Mouse (Mus musculus) splenic B cell, adult 2 months (primary cell): ENCODE measurements around the gene Prph.

Experiments
- DNase-seq: peaks from one replicate; pipeline ENCODE4 v3.0.0-alpha.2; 2011; ENCODE audit warnings: low read depth, low spot score
- H3K27me3 ChIP-seq: 2 replicates; pipeline ENCODE4 v1.6.1; 2012; ENCODE audit warnings: mild to moderate bottlenecking, low read length, moderate library complexity, mixed read lengths; ENCODE audit not compliant: control insufficient read depth, poor library complexity, insufficient read depth, severe bottlenecking
- H3K36me3 ChIP-seq: 2 replicates; pipeline ENCODE4 v1.6.1; 2012; ENCODE audit warnings: mild to moderate bottlenecking, low read length, moderate library complexity, mixed read lengths; ENCODE audit not compliant: control insufficient read depth, poor library complexity, insufficient read depth, severe bottlenecking

Prph gene

DNA sequence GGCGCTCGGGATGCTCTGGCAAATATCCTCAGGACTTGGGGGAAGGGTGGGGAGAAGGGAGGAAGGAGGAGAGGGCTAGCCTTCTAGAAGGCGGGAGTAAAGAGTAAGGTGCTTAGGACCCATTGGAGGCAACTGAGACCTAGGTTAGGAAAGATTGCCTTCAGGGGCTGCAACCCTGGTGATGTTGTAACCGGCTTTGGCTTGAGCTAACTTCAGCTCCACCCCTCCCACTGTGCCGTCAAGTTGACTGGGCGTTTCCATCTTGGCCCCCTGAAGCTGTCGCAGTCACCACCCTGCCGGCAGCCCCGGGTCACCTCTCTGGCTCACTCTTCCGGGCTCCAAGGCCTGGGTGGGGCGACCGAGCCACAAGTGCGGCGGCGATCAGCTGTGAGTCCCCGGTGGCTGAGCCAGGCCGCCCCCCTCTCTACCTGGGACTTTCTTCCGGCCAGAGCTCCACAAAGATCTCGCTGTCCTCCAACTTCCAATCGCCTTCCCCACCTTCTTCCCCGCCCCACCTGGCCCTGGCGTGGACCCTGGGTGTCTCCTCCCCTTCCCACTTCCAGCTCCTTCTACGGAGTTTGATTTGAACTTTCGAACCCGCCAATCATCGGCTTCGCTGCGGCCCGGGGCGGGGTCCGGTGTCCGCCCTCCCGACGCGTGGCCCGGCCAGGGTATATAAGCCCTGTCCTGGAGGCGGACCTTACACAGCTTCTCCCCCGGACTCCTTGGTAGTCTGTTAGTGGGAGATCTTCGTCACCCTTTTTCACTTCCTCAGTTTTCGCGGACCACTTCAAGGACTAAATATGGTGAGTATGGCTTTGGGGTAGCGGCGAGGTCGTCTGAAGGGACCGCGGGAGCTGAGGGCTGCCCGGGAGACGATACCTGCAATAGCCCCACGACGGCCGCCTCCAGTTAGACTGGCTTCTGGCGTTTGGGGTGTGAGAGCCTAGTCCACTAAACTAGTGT is 25.1 kb upstream of the Prph start, which contains the start of gene Tuba1c:
Gene Tuba1c, plus strand, starts transcription at position 273 of the 966 bp plus-strand sequence.
- DNase-seq, result peak; percentile 97
- H3K36me3 ChIP-seq, result peaks cover 2% of the 10 kb centered on the region
- no peaks in the 10 kb centered on the region for H3K27me3 ChIP-seq

DNA sequence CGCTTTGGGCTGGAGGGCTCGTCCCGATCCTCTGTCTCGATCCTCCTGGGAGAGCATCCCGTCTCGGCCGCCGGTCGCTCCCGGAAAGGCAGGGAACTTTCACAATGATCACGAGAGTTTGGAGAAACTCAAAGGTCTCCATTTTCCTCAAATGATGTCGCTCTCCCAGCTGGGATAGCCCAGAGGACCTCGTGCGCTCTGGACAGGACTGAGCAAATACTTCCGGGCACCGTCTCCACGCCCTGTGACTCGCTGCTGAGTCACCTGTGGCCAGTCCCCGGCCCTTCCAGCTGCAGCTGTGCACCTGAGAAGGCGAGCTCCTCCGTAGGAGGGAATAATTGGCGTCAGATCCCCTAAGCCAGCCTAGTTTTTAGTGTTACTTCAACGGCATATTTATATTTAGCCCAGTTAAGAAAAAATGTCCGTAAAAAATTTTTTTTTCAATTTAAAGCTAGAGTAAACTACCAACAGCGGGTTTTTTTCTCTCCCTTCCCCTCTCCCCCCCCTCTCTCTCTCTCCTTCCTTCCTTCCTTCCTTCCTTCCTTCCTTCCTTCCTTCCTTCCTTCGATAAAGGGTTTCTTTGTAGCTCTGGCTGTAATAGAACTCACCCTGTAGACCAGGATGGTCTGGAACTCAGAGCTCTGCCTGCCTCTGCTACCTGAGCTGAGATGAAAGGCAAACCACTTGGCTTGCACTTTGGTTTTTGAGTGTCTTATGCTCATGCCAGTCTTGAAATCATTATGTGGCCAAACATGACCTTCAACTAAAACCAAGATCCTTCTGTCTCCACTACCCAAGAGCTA is 24.2 kb upstream of the Prph start:
- peaks cover 6% of the 10 kb centered on the region for H3K36me3 ChIP-seq
- DNase-seq, result peak; percentile 51
- no peaks in the 10 kb centered on the region for H3K27me3 ChIP-seq

DNA sequence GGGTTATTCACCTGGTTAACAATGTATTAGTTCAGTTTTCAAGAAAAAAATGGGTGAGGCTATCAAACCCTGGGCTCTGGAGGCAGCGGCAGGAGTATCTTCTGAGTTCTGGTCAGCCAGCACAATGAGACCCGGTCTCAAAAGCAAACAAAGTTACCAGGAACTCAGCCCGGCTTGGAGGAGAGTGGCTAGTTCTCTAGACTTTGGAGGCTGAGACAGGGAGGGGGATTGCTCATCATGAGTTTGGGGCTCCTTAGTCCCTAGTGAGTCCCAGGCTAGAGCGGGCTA is 23.6 kb upstream of the Prph start:
- no peaks in the 10 kb centered on the region for H3K27me3 ChIP-seq
- H3K36me3 ChIP-seq, result peaks cover 6% of the 10 kb centered on the region
- no peak for DNase-seq

DNA sequence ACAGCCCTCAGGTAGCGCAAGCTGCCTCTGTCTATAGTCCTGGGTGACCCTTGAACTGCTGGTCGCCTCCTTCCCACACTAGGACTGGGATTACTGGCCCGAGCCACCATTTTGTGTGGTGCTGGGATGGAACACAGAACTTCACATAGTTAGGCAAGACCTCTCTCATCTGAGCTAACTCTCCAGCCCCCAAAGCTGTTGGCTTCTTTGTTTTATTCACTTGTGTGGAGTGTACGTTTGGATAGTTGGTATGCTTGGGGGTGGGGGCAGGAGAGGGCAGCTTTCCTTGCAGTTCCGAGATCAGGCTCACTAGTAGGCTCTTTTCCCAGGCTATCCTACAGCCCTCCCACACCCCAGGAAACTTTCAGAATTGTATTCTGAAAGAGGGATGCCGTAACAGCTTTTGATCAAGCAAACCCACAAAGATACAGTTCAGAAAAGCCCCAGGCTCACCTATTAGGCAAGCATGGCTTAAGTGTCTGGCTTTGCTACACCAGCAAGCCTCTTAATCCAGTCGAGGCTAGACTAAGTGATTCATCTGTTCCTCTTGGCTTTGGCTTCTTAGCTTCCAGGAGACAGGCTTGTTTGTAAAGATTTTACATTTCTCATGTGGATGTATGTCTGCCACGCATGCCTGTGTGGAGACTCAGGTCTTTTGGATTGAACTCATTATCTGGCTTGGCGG is 22.8 kb upstream of the Prph start:
- DNase-seq, result no peak
- Histone ChIP-seq H3K36me3 (peaks cover 6% of the 10 kb centered on the region), H3K27me3 (no peaks in the 10 kb centered on the region)

DNA sequence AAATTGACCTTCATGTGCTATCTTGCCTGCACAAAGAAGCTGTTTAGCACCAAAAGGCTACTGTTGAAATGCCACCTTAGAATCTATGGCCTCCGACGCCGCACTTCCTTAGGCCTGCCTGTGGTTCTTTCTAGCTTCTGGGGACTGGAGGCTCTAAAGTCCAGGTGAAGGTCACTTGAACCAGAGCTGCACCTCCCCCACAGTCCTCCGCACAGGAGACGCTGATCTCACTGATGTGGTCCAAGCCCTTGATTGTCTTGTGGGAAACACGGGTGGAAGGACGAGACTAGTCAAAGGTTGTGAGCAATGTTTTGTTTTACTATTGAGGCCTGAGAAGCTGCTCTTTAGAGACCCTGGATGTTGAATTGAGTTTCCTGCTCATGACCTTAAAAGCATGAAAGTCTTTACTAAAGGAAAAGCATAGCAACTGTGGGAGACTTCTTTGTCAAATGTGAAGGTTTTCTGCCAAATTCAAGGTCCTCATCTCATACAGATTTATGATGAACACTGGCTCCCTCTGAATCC is 22.2 kb upstream of the Prph start:
- H3K36me3 ChIP-seq, result peaks cover 6% of the 10 kb centered on the region
- DNase-seq, result no peak
- H3K27me3 ChIP-seq, result no peaks in the 10 kb centered on the region

DNA sequence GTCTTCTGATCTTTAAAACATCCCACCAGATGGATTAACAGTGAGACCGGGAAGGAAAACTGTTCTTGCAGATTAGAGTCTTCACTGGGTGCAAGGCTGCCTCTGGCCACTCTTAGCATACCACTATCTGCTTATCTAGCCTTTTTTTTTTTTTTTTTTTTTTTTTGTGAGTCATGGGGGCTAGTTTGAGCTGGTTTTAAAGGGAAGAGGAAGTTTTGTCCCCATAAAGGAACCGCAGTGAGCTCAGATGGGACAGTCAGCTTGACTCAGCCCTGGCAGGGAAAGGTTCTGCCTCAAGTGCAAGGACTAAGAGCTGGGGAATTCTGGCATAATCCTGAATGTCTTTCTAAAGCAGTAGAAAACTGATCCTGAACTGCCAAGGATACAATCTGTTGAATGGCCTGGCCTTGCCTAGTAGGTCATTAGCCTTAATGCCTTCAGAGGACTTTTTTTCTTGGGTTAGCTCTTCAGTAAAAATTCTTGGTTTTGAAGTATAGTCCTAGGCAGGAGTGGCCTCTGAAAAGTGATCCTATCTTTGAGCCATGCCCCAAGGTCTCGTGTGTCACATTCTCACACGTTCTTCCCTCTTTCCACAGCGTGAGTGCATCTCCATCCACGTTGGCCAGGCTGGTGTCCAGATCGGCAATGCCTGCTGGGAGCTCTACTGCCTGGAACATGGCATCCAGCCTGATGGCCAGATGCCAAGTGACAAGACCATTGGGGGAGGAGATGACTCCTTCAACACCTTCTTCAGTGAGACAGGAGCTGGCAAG is 21.3 kb upstream of the Prph start:
- Histone ChIP-seq H3K36me3 (peaks cover 6% of the 10 kb centered on the region), H3K27me3 (no peaks in the 10 kb centered on the region)
- DNase-seq, result no peak

DNA sequence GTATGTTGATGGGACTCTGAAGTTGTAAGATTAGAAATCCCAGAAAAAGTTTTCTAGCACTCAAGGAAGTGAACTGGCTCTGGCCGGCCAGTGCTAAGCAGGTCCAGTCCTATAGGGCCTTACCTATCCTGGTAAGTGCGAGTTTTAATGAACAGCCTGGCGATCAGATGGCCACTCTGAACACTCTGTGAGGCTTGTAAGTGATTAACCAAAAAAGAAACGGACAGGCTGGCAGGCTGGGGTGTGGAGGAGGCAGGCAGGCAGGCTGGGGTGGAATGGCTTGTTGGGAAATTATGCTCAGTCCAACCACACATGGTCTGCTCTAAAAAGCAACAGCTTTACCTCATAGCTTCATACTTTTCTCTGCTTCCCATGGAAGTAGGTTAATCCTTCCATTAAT is 19.5 kb upstream of the Prph start:
- no peaks in the 10 kb centered on the region for H3K27me3 ChIP-seq

DNA sequence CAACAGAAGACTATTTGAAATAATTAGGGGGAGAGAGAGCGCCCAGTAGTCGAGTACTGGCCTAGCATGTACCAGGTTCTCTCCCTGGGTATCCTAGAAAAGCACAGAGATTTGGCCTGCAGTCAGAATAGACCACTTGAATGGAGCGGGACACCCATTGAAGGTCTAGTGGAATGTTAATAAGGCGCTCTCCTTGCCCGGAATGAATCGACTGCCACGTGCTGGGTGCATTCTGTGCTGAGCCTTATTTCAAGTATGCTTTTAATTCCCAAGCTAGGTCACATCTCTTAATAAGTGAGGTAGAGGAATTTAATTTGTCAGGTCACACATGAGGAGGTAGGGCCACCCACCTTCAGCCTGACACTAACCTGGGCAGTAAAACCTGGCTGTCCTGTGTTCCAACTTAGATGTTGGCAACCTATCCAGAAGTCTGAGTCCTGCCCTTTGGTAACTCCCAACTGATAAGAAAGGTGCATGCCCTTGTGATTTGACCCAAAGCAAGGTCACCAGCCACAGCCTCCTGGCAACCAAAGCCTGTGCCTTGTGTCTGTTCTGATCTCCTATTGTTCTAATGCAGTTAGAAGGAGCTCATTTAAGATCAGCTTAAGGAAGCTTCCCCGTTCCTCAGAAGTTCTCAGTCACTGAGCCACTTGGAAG is 18.6 kb upstream of the Prph start:
- Histone ChIP-seq H3K36me3 (peaks cover 8% of the 10 kb centered on the region), H3K27me3 (no peaks in the 10 kb centered on the region)
- no peak for DNase-seq

More for the DNA sequence above, 19.5 kb upstream of the Prph start:
- peaks cover 8% of the 10 kb centered on the region for H3K36me3 ChIP-seq
- no peak for DNase-seq

DNA sequence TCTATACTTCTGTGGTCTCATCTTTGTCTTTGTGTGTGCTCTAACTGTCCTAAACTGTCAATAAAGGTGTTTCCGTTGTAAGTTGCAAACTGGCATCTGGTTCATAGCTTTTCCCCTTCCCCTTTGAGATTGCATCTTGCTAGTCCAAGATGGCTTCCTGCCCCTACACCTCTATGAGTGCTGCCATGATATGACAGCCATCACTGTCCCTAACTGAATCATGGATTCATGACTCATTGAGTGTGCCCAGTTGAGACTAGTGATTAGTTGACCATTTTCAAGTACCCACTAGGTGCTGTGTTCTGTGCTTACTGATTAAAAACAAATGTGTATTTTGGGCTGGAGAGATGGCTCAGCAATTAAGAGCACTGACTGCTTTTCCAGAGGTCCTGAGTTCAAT is 16.9 kb upstream of the Prph start:
- Histone ChIP-seq H3K27me3 (no peaks in the 10 kb centered on the region), H3K36me3 (peaks cover 8% of the 10 kb centered on the region)
- DNase-seq, result no peak

DNA sequence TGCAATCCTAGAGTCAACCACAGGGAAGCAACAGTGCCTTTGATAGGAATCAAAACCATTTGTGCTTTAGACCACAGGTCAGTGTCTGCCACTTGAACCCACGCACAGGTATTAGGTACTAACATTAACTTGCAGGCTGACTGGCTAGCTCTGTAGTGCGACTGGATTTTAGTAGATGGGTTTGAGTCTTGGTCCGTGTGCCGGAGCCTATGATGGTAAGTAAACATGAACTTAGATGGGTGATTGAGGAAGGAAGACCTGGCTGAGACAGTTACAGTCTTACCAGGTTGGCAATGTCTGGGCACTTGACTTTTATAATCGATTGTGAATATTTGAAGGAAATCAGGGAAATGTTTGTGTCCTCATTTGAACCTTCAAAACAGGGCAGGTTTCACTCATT is 16.2 kb upstream of the Prph start:
- no peak for DNase-seq
- Histone ChIP-seq H3K36me3 (peaks cover 8% of the 10 kb centered on the region), H3K27me3 (no peaks in the 10 kb centered on the region)

DNA sequence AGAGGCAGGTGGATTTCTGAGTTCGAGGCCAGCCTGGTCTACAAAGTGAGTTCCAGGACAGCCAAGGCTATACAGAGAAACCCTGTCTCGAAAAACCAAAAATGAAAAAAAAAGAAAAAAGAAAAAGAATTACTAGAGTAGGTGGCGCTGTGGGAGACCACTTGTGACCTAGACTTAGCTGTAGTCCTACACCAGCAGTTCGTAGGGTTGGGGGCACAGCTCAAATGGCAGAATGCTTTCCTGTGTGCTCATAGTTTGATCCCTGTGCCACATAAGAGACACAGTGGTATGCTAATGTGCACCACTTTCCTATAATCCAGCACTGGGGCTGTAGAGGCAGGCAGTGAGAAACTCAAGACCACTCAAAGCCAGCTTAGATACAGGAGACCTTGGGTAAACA is 15.7 kb upstream of the Prph start:
- DNase-seq, result no peak
- Histone ChIP-seq H3K27me3 (no peaks in the 10 kb centered on the region), H3K36me3 (peaks cover 8% of the 10 kb centered on the region)

DNA sequence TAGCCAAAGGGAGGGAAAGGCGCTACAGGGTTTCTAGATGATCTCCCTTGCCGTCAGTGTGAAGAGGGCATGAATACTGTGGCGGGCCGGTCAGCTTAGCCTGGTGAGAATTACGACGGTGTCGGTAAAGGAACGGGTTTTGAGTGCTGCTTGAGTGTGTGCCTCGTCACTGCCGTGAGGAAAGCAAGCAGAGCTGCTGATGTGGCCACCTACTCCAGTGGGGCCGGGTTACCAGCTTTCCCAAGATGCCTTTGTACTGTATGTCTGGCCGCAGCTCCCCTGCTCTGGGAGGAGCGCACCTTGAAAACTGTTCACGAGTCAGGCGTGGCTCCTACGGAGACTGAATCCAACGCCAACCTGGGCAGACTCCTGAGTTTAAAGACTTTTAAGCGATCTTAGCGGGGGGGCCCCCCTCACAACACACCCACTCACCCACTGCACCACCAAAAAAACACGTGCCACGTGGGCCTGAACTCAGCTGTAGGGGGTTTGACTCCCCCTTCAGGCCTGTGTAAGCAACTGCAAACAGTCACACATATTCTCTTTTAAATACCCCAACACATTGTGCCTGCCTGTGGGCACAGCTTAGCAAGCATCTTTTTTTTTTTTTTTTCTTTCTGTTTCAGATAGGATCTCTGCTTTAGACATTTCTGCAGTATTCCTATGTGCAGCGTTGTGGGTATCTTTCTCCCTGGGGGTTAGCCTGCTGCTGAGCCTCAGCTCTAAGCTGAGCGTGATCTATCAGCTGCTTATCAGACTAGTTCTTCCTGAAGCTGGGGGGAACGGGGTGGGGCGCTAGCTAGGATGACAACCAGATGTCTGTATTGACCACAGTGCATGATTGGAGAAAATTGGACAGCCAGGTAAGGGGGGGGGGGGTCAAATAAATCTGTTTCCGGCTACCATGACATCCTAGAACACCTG is 14.7 kb upstream of the Prph start:
- Histone ChIP-seq H3K27me3 (no peaks in the 10 kb centered on the region), H3K36me3 (peaks cover 5% of the 10 kb centered on the region; the same call in 1 of the 2 replicates)
- peak; percentile 15 for DNase-seq
